In the genomic region with DNA sequence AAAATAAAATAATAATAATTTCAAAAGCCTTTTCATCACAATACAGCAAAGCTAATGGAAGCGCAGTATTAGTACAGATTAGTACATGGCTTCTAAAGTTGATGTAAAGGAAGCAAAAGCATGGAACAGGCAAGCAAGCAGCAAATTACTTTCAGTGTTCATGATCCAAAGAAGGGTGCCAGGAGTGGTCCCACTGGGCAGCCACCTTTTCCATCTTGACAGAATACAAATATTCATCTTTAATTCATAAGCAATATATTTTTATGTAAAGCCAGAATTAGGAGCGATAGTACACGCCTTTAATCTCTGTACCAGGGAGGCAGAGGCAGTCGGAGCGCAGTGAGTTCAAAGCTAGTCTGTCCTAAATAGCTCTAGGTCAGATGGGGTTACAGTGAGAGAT, we compare ENCODE assay signal across 8 mouse cellular contexts. TPM values are rescaled to one million over a fixed set of nuclear protein-coding genes. Genes with fewer than 3 reads are reported as not detected.
DNase-seq lines count a peak whose midpoint lies in the region; ATAC-seq and TF ChIP-seq lines count a peak whose summit lies in the region.

No protein-coding gene starts in this region.

- no peak for DNase-seq in kidney, postnatal 0 days (ENCODE audit: low spot score)
- no peak for DNase-seq in kidney, adult 9 months
- no peak for DNase-seq in testis, postnatal 14 days (ENCODE audit: low spot score)
- no peak for DNase-seq in testis, postnatal 10 days (ENCODE audit: low spot score)

- no peak for TF ChIP-seq CTCF in kidney, postnatal 0 days (IDR thresholded peaks at IDR 0.05; ENCODE audit: low read depth)

- no peaks in the 10 kb centered on the region for H3K27me3 ChIP-seq in kidney, postnatal 0 days (ENCODE audit: insufficient read depth, low read length)
- no peaks in the 10 kb centered on the region for H3K27me3 ChIP-seq in embryonic facial prominence, embryonic 13.5 days
- no peaks in the 10 kb centered on the region for H3K27me3 ChIP-seq in intestine, embryonic 15.5 days (replicated peaks)
- no peaks in the 10 kb centered on the region for H3K27me3 ChIP-seq in neural tube, embryonic 12.5 days (replicated peaks)

- WGBS in kidney, postnatal 0 days = 78% methylated on average over 5 of the region's 5 CpGs
- 77% methylated on average over 5 of the region's 5 CpGs for WGBS in embryonic facial prominence, embryonic 13.5 days
- 78% methylated on average over 5 of the region's 5 CpGs for WGBS in intestine, embryonic 15.5 days
- 79% methylated on average over 5 of the region's 5 CpGs for WGBS in neural tube, embryonic 12.5 days

- peaks cover 6% of the 10 kb centered on the region; the same call in 1 of the 2 replicates for H3K4me1 ChIP-seq in kidney, postnatal 0 days (replicated peaks; ENCODE audit: insufficient read depth, low read length)
- H3K4me1 ChIP-seq in embryonic facial prominence, embryonic 13.5 days = peaks cover 14% of the 10 kb centered on the region
- H3K4me1 ChIP-seq in intestine, embryonic 15.5 days (replicated peaks) = peaks cover 12% of the 10 kb centered on the region
- peaks cover 5% of the 10 kb centered on the region for H3K4me1 ChIP-seq in neural tube, embryonic 12.5 days

- H3K36me3 ChIP-seq in kidney, postnatal 0 days (ENCODE audit: insufficient read depth, low read length) = no peaks in the 10 kb centered on the region
- peaks cover 4% of the 10 kb centered on the region; the same call in 1 of the 2 replicates for H3K36me3 ChIP-seq in embryonic facial prominence, embryonic 13.5 days
- H3K36me3 ChIP-seq in intestine, embryonic 15.5 days = no peaks in the 10 kb centered on the region
- peaks cover 3% of the 10 kb centered on the region; the same call in 1 of the 2 replicates for H3K36me3 ChIP-seq in neural tube, embryonic 12.5 days

- no peak for ATAC-seq in kidney, postnatal 0 days (replicated peaks; ENCODE audit: low FRiP score, low read depth)
- no peak for ATAC-seq in embryonic facial prominence, embryonic 13.5 days (ENCODE audit: insufficient number of reproducible peaks, insufficient read depth, low FRiP score, low TSS enrichment, low read depth)
- no peak for ATAC-seq in intestine, embryonic 15.5 days
- no peak for ATAC-seq in neural tube, embryonic 12.5 days (ENCODE audit: low FRiP score, low read depth)
- no peak for ATAC-seq in monocyte, adult 5-6 weeks (replicated peaks; ENCODE audit: insufficient number of reproducible peaks, low FRiP score, low TSS enrichment, poor library complexity, severe bottlenecking)

- H3K4me3 ChIP-seq in kidney, postnatal 0 days (replicated peaks; ENCODE audit: low read depth, low read length) = peak overlapping the region; percentile 56
- peak overlapping the region; percentile 73 for H3K4me3 ChIP-seq in embryonic facial prominence, embryonic 13.5 days
- peak overlapping the region; percentile 69 for H3K4me3 ChIP-seq in intestine, embryonic 15.5 days (replicated peaks)
- peak overlapping the region; percentile 63 for H3K4me3 ChIP-seq in neural tube, embryonic 12.5 days

- peak overlapping the region; percentile 99 for H3K4me2 ChIP-seq in kidney, postnatal 0 days (ENCODE audit: low read length)
- peak overlapping the region; percentile 99 for H3K4me2 ChIP-seq in embryonic facial prominence, embryonic 13.5 days
- H3K4me2 ChIP-seq in intestine, embryonic 15.5 days (replicated peaks) = peak overlapping the region; percentile 100
- peak overlapping the region; percentile 99 for H3K4me2 ChIP-seq in neural tube, embryonic 12.5 days (replicated peaks)

- H3K9ac ChIP-seq in kidney, postnatal 0 days (ENCODE audit: low read depth, low read length) = peak overlapping the region; percentile 63
- peak overlapping the region; percentile 76 for H3K9ac ChIP-seq in embryonic facial prominence, embryonic 13.5 days
- H3K9ac ChIP-seq in intestine, embryonic 15.5 days = peak overlapping the region; percentile 54
- H3K9ac ChIP-seq in neural tube, embryonic 12.5 days = peak overlapping the region; percentile 71

- peak overlapping the region; percentile 94 for H3K27ac ChIP-seq in kidney, postnatal 0 days
- peak overlapping the region; percentile 89; the same call in 1 of the 2 replicates for H3K27ac ChIP-seq in embryonic facial prominence, embryonic 13.5 days
- peak overlapping the region; percentile 86 for H3K27ac ChIP-seq in intestine, embryonic 15.5 days
- H3K27ac ChIP-seq in neural tube, embryonic 12.5 days = peak overlapping the region; percentile 83

- H3K9me3 ChIP-seq in kidney, postnatal 0 days (replicated peaks; ENCODE audit: low read length) = no peaks in the 10 kb centered on the region
- H3K9me3 ChIP-seq in embryonic facial prominence, embryonic 13.5 days = no peaks in the 10 kb centered on the region
- H3K9me3 ChIP-seq in intestine, embryonic 15.5 days = no peaks in the 10 kb centered on the region
- no peaks in the 10 kb centered on the region for H3K9me3 ChIP-seq in neural tube, embryonic 12.5 days

RNA-seq across cellular contexts. Expression of gene Btbd19, which starts 5.9 kb away (rescaled TPM):
- 4.3 and 4.9 TPM in 2 replicates for polyA plus RNA-seq in kidney, postnatal 0 days (2015; fragmentation: Nextera tagmentation; extraction: Ambion mirVana)
- 5.8 and 6.2 TPM in 2 replicates for polyA plus RNA-seq in embryonic facial prominence, embryonic 13.5 days (2015; fragmentation: Nextera tagmentation; extraction: Ambion mirVana)
- polyA plus RNA-seq in intestine, embryonic 15.5 days (2015; fragmentation: Nextera tagmentation; extraction: Ambion mirVana) = 6.0 and 7.6 TPM in 2 replicates
- polyA plus RNA-seq in neural tube, embryonic 12.5 days (2016; fragmentation: Nextera tagmentation; extraction: Ambion mirVana) = 3.6 and 4.6 TPM in 2 replicates
- 15.5 to 17.5 TPM (median 16.9 TPM) in 3 replicates for total RNA-seq in monocyte, adult 5-6 weeks (2017)

RNA-seq across cellular contexts. Expression of gene Tctex1d4, which starts 7.0 kb away (rescaled TPM):
- polyA plus RNA-seq in kidney, postnatal 0 days (2015; fragmentation: Nextera tagmentation; extraction: Ambion mirVana) = 0.24 TPM in 1 of 2 replicates, not detected in the other
- not detected in 2 replicates for polyA plus RNA-seq in embryonic facial prominence, embryonic 13.5 days (2015; fragmentation: Nextera tagmentation; extraction: Ambion mirVana)
- polyA plus RNA-seq in intestine, embryonic 15.5 days (2015; fragmentation: Nextera tagmentation; extraction: Ambion mirVana) = not detected in 2 replicates
- not detected in 2 replicates for polyA plus RNA-seq in neural tube, embryonic 12.5 days (2016; fragmentation: Nextera tagmentation; extraction: Ambion mirVana)
- total RNA-seq in monocyte, adult 5-6 weeks (2017) = 3.4 TPM in 1 of 3 replicates, not detected in the others

RNA-seq across cellular contexts. Expression of gene Plk3, which starts 14.1 kb away (rescaled TPM):
- polyA plus RNA-seq in kidney, postnatal 0 days (2015; fragmentation: Nextera tagmentation; extraction: Ambion mirVana) = 3.7 and 4.0 TPM in 2 replicates
- polyA plus RNA-seq in embryonic facial prominence, embryonic 13.5 days (2015; fragmentation: Nextera tagmentation; extraction: Ambion mirVana) = 3.2 and 3.3 TPM in 2 replicates
- polyA plus RNA-seq in intestine, embryonic 15.5 days (2015; fragmentation: Nextera tagmentation; extraction: Ambion mirVana) = 3.6 and 3.7 TPM in 2 replicates
- 39.3 and 41.4 TPM in 2 replicates for polyA plus RNA-seq in neural tube, embryonic 12.5 days (2016; fragmentation: Nextera tagmentation; extraction: Ambion mirVana)
- 25.5 to 56.5 TPM (median 52.2 TPM) in 3 replicates for total RNA-seq in monocyte, adult 5-6 weeks (2017)

RNA-seq across cellular contexts. Expression of gene Ptch2, which starts 23.8 kb away (rescaled TPM):
- 4.0 TPM in 2 replicates for polyA plus RNA-seq in kidney, postnatal 0 days (2015; fragmentation: Nextera tagmentation; extraction: Ambion mirVana)
- polyA plus RNA-seq in embryonic facial prominence, embryonic 13.5 days (2015; fragmentation: Nextera tagmentation; extraction: Ambion mirVana) = 20.5 and 26.8 TPM in 2 replicates
- 5.6 and 5.9 TPM in 2 replicates for polyA plus RNA-seq in intestine, embryonic 15.5 days (2015; fragmentation: Nextera tagmentation; extraction: Ambion mirVana)
- polyA plus RNA-seq in neural tube, embryonic 12.5 days (2016; fragmentation: Nextera tagmentation; extraction: Ambion mirVana) = 5.2 and 6.0 TPM in 2 replicates
- total RNA-seq in monocyte, adult 5-6 weeks (2017) = not detected in 3 replicates

RNA-seq across cellular contexts. Expression of gene Rps8, which starts 36.4 kb away (rescaled TPM):
- polyA plus RNA-seq in kidney, postnatal 0 days (2015; fragmentation: Nextera tagmentation; extraction: Ambion mirVana) = 988 and 1,137 TPM in 2 replicates
- 1,074 and 1,114 TPM in 2 replicates for polyA plus RNA-seq in embryonic facial prominence, embryonic 13.5 days (2015; fragmentation: Nextera tagmentation; extraction: Ambion mirVana)
- 1,027 and 1,033 TPM in 2 replicates for polyA plus RNA-seq in intestine, embryonic 15.5 days (2015; fragmentation: Nextera tagmentation; extraction: Ambion mirVana)
- polyA plus RNA-seq in neural tube, embryonic 12.5 days (2016; fragmentation: Nextera tagmentation; extraction: Ambion mirVana) = 554 and 578 TPM in 2 replicates
- total RNA-seq in monocyte, adult 5-6 weeks (2017) = 970 to 1,241 TPM (median 1,065 TPM) in 3 replicates
